Mouse (Mus musculus) adrenal gland, adult (tissue): ENCODE results near the gene Foxp1.

Experiments
- DNase-seq, 2 experiments: peaks; one replicate each; pipeline ENCODE4 v3.0.0; 2022 to 2023; ENCODE audit warnings: low spot score in 1 of 2; ENCODE audit not compliant: inconsistent age in 2 of 2

Gene Foxp1

DNA sequence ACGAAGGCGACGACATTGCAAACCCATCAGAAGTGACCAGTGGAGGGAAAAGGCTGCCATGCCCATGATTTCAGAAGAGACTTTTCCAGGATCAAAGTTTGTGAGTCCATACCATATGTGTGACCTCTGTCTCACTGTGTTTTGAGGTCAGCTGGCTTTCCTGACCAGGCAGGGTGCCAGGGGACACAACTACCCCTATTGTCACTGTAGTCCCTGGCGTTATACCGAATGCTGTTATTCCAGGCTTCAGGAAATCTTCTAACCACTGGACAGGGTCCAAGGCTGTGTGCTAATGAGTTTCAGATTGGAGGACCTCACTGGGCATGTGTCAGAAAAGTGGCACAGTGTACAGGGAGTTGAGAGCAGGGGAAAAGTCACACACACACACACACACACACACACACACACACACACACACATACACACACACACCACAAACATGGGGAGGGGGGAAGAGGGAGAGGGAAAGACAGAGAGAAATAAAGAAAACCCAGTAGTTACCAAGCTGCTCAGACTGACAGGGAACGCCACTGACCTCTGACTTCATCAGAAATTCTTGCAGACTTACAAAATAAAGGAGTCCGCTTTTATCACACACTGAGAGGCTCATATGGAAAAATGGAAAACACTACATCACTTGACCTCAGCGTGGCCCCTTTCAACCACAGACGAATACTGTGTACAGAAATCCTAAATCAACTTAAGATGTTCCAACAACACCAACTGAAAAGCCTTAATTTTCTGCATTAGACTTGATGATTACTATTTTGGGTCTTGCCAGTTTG is 456.8 kb downstream of the Foxp1 start:
- peak in 1 of 2 experiments; percentile 61 for DNase-seq

DNA sequence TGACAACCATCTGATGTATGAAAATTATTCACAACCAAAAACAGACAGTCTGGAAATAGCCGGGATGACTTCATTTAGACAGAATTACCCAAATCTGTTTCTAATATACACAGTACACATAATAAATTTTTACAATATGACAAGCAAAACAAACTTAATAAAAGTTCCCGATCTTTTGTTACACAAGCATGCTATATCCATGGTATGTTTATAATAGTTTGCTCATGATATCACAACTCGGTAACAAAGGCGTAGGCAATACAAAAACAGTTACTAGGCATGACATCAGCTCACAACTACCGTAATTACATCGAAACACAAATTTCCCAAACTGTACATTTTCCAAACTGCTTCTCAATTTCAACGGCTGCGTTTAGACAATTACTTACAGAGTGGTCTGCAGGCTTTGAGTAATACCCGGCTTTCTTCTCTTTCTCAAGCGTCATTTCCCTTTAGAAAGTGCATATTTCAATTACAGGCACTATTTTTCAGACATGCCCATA is 458.5 kb downstream of the Foxp1 start:
- DNase-seq, result no peak

DNA sequence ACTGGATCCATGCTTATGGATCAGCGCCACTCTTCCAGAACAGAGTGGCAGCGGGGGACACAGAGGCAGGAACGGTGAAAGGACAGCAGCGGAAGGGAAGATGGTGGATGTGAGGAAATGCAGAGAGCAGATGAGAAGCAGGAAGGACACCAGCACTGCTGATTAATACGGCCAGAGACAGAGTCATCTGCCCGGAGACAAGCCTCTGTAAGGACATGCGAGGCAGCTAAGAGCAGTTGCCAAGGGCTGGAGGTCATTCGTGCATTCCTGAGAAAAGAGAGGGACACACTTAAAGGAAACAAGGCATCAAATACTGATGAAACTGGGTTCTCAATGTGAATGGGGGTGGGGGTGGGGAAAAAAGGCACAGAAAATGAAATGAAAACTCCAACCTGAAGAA is 459.6 kb downstream of the Foxp1 start:
- DNase-seq, result peak; percentile 43 to 76

DNA sequence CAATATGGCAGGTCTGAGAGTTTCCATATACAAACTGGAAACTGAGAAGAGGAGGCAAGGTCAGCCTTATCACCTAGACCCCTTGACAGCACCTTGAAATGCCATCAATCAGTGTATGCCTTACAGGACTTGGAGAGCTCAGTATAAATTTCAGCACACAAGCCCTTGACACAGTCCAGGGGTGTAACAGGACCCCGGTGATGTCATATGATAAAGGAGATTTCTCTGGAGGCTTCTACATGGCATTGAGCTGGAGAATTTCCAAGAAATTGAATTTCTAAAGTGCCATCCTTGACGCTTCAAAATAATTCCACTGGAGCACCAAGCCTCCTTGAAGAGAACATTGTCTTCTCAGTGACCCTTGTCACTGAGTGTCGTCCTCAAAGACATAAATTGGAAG is 463.8 kb downstream of the Foxp1 start:
- DNase-seq, result peak in 1 of 2 experiments; percentile 46

DNA sequence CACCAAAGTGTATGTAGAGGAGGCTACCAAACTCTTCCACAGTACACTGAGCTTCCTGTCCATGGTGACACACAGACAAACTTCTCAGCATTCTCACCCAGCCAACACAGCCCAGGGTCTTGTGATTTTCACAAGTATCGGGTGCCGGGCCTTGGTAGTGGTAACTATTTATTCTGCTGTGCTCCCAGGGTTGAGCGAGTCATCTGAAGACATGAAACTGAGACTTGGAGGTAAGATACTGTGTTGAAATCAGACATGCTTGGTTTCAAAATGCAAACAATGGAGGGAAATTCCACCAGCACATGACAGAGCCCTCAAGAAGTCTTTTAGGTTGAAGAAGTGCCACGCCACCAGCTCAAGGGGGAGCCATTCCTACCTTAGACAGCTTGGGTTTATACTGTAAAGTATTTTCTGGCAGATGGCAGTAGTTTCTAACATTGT is 465.4 kb downstream of the Foxp1 start:
- peak in 1 of 2 experiments; percentile 43 for DNase-seq

DNA sequence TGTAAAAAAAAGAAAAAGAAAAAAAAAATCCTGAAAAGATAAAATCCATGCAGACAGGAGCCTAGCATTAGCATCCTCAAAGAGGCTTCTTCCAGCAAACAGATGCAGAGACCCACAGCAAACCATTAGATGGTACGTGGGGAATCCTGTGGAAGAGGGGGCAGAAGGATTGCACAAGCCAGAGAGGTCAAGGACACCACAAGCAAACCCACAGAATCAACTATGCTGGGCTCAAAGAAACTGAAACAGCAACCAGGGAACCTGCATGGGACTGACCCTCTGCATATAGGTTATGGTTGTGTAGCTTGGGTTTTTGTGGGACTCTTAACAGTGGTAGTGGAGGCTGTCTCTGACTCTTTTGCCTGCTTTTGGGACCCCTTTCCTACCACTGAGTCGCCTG is 466.1 kb downstream of the Foxp1 start:
- no peak for DNase-seq

DNA sequence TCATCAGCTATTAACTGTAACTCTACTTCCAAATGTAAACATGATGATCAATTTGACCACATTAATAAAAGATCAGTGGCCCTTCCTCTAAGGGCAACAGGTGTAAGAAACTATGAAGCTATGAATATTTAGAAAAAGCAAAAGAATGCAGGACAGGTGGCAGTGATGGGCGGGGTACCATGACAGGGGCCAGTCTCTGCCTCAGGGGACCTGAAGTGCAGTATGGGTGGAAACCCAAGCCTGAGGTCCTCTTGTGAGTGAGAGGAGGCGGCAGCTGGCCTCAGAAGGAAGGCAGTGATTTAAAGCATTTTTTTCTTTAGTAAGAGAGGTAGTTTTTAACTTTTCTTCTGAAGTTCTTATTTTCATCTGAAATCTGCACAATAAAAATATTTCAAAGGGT is 468.5 kb downstream of the Foxp1 start:
- DNase-seq, result no peak

DNA sequence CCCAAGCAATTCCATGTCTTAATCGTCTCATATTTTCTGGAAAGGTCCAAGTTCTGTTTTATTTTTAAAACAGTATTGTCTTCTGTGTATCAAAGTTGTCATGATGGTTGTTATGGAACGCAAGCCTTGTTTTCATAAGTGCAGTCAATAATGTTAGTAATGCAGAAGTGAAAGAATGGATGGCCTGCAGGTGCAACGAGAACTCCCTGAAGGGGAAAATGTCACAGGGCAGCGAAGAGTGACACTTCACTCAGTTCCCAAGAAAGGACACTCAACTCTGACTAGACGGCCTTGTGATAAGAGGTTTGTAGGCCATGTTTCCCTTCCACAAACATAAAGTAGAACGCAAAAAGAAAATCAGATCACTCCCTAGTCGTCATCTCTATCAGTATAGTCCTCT is 469.4 kb downstream of the Foxp1 start:
- DNase-seq, result no peak

DNA sequence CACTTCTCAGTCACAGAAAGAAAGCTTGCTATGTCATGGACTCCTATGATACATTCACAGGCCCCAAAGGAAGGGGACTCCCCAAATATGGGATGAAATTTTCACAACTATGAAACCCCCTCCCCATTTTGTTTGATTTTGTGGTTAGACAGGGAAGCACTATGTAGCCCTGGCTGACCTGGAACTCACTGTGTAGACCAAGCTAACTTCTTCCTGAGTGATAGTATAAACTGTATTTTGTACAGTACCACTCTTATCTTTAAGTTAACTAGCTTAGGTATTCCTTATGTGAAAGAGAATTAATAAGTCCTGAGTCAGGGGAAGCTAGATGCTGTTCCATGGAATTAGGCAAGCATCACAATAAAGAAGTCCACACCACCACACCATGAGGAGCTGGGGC is 470.8 kb downstream of the Foxp1 start:
- DNase-seq, result no peak

DNA sequence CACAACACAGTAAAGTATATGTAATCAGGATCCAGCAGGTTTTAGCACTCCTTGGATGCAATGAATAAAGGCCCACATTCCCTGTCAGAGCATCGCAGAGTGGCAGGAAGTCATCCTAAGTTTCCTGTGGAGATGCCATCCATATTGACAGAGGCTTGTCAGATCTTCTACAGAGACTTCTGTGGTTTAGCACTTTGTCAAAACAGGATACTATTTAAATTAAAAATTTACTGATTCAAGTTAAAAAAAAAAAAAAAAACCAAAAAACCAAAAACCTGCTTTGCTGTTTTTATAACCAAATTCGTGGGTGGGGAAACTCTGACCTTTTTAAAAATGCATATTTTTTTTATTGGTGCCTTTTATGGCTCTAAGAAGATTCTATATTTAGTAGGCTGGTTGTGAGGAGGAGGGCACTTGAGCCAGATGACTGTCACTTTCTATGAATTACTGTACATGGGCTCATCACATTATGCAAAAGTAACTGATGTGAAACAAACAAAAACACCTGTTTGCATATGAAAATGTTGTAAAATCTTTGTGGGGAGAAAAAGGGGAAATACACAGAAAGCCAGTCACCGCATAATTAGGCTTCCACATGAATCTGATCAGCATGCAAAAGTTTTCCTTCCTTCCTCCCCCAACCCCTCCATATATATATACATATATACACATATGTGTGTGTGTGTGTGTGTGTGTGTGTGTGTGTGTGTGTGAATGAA is 472.1 kb downstream of the Foxp1 start:
- no peak for DNase-seq

DNA sequence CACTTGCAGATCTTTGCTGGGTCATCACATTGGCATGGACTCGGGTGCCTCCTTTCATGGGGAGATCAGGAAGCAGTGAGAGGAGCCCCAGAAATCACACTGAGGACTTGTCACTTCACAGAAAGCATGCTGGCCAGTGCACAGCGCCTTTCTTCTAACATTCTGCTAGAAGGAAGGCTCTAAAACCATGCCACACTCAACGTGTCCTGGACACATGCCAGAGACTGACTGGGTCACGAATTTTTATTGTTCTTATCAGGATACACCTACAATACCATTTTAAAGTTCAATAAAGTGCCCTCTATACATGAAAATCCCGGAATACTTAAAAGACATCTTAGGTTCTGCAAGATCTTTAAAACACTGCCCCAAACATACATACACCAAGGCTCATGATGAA is 475.2 kb downstream of the Foxp1 start:
- DNase-seq, result no peak

DNA sequence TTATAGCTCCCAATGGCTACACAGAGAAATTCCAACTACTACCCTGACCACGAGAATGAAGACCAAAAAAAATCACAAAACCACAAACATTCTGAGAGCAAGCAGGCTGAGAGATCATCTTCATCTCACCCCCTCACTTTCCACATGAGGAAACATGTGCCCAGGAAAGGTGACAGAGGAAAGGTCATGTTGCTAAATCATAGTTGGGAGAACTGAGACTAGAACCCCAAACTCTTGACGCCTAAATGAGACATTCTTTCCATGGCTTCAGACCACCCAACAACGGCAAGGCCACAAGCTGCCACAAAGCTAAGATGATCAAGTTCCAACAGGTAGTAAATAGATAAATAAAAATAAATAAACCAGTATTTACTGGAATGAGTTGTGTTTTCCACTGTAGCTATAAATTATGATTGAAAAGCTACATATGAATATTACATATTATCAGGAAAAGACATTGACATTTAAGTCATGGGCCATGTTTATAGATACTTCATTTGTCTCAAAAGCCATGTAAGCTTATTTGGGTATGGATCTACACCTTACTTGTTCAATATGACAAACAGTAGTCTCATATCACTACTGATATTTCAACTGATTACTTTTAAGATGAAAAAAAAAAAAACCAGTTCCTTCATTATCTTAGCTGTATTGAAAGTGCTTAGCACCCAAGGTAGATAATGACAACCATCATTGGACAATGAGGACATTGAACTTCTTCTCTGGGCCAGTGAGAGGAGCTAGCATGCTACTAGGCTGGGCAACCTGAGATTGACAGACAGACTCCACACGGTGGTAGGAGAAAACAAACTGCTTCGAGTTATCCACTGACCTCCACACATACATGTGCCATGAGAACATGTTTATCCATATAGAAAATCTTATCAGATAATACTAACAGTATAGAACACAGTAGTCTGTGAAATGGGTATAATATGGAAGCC is 476.4 kb downstream of the Foxp1 start:
- DNase-seq, result no peak

DNA sequence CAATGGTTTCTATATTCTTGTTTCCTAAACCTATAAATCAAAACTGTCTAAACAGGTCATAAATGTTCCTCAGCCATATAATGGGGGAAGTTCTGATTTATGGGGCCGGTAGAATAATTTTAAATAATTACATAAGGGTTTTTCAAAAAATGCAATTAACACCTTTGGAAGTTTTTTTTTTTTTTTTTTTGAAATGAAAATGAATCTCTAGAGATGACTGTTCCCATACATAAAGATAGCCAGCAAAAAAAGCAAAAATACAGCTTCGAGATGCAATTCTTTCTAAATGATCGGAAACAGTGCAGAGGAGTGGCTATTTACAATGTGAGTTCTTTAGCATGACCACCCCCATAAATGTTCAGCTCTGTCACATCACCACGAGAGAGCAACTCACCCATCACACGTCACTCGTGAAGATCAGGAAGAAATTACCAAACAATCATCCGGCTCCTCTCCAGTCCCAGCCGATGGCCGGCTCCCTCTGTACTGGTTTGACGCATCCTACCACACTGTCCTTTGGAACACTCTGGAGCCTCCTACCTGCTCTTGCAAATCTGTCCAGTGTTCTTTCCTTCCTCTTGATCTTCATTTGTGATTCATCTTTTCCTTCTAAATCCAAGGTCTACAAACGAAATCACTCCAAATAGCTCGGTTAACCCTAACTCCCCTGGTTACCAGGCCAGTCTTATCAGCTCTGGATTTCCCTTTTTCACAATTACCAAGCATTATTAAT is 478.4 kb downstream of the Foxp1 start:
- DNase-seq, result peak; percentile 36 to 64

DNA sequence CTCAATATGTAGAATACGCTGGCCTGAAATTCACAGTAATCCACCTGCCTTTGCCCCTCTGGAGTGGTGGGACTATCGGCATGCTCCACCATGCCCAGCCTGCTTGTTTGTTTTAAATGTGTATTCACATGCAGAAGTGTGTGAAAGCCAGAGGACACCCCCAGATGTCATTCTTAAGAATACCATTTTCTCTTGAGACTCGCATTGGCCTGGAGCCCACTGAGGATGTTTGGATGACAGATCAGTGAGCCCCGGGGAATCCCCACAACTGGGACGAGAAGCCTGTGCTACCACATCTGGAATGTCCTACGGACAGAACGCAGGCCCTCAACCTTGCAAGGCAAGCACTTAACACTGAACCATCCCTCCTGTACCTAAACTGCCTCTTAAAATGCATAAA is 479.3 kb downstream of the Foxp1 start:
- DNase-seq, result no peak

DNA sequence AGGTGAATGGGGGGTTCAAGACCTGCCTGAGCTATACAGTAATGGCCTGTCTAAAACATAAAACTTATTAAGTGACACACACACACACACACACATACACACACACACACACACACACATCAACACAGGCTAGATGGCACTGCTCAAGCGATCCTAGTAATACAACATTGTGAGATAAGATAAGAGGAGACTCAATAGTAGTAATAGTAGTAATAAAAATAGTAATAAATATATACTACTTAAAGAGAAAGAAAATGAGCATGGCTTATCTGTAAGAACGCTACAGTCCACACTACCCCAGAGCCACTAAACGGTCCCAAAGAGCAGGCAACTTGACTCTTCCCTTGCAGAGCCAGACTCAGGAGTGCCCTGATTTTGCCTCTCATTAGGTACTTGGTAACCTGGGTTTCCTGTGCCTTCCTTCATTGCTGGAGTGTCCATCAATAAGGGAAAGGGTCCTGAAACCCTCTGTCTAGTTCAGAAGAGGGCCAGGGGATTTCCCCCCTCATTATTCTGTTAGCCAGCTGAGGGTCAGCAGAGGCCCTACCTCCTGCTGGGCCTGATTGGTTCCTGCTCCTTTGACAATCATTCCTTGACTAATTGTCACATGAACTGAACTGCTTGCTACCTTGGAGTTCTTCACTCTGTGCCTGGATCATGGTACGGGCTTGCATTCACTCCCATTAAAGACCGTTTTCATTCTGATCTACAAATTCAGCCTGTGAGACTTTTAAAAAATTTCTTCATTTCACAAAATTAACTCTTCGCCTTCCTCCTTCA is 480.2 kb downstream of the Foxp1 start:
- no peak for DNase-seq

DNA sequence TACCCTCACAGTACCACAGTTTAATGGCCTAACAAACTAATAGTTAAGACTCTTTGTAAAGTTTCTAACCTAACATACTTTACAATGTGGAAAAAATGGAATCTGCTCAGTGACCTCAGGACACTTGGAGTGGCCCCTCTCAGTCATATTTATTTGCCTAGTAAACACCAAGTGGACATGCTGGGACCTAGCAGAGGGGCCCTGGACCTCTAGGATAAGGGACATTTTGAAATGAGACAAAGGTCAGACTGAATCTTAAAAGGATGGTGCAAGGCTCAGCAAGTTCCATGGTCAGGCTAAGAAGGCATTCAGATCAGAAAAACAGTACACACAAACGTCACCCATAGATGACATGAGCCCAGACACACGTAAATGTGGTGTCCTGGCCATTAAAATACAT is 483.5 kb downstream of the Foxp1 start:
- DNase-seq, result no peak

DNA sequence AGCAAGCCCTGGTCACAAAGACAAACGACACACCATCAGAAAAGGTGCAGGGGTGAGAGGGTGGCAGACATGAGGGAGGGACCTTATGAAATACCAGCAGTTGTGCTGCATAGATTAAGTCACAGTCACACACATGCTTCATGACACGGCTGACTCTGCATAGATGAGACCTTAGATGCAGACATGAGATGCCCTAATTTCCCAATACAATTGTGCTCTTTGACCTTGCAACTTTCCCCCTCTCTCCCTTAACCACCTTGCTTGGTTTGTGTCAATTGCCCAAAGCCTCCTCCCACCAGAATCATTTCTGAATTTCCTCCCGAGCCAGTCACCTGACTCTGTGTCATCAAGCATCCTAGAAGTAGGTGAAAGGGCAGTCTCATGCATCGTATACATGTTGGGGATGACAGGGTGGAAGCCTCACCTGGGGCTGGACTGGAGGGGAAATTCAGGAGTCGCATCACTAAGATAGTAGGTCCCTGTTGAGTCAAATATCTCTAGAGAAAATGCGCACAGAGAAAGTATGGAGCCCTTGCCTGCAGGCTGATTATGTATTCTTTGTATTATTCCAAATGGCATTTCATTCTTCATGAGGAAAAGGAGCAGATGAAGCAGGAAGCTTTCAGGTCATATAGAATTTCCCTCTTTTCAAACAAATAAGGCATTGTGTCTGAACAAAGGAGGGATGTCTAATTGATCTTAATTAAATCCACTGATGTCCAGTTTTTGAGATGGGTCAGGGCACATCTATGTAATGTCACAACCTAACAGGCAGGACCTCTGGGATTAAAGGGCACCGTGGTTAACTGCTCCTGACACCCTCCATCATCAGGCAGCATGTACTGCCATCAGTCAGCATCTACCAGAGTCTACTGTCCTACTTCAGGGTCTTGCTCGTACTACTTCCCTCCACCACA is 486.8 kb downstream of the Foxp1 start:
- DNase-seq, result no peak

DNA sequence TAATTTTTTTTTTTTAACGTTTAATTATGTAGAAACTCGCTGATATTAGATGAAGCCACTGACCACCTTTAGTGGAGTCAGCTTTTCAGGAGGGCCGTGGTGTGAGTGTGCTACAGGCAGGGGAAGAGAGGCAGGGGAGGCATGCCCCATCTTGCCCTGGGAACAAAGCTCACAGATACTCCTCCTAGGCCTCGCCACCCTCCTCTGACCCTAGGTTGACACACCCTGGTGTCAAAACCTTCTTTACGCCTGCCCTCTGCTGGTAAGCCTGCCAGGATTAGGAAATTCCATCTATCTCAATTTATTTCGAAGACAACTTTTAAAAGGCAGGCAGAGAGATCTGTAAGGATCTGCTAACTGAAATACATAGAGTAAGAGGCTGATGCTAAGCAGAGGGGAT is 489.5 kb downstream of the Foxp1 start:
- no peak for DNase-seq
